Mouse (Mus musculus) central nervous system, embryonic 18 days (tissue): ENCODE data around the gene Lancl3. TPM values are rescaled to one million over a fixed set of nuclear protein-coding genes. Genes with fewer than 3 reads are reported as not detected.

ENCODE experiments used
- polyA plus RNA-seq: library from polyadenylated mRNA; depleted of rRNA; stranded (reverse); fragments of >200 nt; gene quantifications from 2 replicates; pipeline ENCODE4 v1.2.3, GENCODE M21; 2012; rRNA removed

The Lancl3 gene
- 3.0 and 3.4 TPM in 2 replicates for polyA plus RNA-seq

GRCm38 (mm10) chrX:9199761-9200371 lies at the start of gene Lancl3:
Gene Lancl3, plus strand, starts transcription at chrX:9199902.

GRCm38 (mm10) chrX:9256766-9257165 lies 57.1 kb downstream of the Lancl3 start, which contains the start of gene Gm14862:
Gene Gm14862, minus strand, starts transcription at chrX:9256899.

GRCm38 (mm10) chrX:9272460-9273361 lies 73.0 kb downstream of the Lancl3 start, which contains the start of gene Xk:
Gene Xk, plus strand, starts transcription at chrX:9272756.

GRCm38 (mm10) chrX:9283464-9283863 lies 83.8 kb downstream of the Lancl3 start, which contains the start of gene H2al1m:
Gene H2al1m, plus strand, starts transcription at chrX:9283764.

Other genes starting within 250 kb of the Lancl3 start
- not detected in 2 replicates for gene Fthl17b, start 236.9 kb upstream of the Lancl3 start, polyA plus RNA-seq
- gene Fthl17c, start 223.3 kb upstream of the Lancl3 start, polyA plus RNA-seq, result not detected in 2 replicates
- not detected in 2 replicates for gene Fthl17d, start 213.1 kb upstream of the Lancl3 start, polyA plus RNA-seq
- gene Fthl17e, start 166.4 kb upstream of the Lancl3 start, polyA plus RNA-seq, result not detected in 2 replicates
- not detected in 2 replicates for gene Fthl17f, start 136.9 kb upstream of the Lancl3 start, polyA plus RNA-seq
- not detected in 2 replicates for gene 4930402K13Rik, start 95.3 kb upstream of the Lancl3 start, polyA plus RNA-seq
- not detected in 2 replicates for gene Gm14862, start 57.0 kb downstream of the Lancl3 start, polyA plus RNA-seq
- gene Xk, start 72.9 kb downstream of the Lancl3 start, polyA plus RNA-seq, result 5.2 and 5.5 TPM in 2 replicates
- 0.43 and 0.44 TPM in 2 replicates for gene H2al1m, start 83.9 kb downstream of the Lancl3 start, polyA plus RNA-seq
- gene H2al1k, start 150.7 kb downstream of the Lancl3 start, polyA plus RNA-seq, result not detected in 2 replicates